Mouse (Mus musculus): Measurements from ENCODE around the gene Vmn1r65. TPM values are rescaled to one million over a fixed set of nuclear protein-coding genes. Genes with fewer than 3 reads are reported as not detected.

The Vmn1r65 gene
- not detected in 2 replicates for polyA plus RNA-seq (2012; rRNA removed)

DNA sequence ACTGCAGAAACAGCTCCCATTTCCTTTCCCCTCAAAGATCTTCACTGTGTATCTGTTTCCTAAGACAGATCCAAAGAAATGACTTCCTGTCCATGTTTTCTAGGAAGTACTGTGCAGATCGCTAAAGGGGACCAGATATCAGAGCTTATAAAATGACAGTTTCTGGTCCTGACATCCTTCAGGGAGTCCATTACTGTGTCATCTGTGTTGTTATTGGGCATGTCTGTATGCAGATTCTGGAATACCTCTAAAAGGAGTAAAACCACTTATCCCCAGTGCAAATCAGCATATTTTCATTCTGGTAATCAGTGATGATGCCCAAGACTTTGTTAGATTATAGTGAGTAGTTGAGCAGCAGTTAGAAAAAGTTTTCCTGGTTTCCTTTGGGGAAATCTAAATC is at the start of gene Vmn1r65:
Vmn1r65 (minus strand) TSS at position 101 of the 400 bp plus-strand sequence.

DNA sequence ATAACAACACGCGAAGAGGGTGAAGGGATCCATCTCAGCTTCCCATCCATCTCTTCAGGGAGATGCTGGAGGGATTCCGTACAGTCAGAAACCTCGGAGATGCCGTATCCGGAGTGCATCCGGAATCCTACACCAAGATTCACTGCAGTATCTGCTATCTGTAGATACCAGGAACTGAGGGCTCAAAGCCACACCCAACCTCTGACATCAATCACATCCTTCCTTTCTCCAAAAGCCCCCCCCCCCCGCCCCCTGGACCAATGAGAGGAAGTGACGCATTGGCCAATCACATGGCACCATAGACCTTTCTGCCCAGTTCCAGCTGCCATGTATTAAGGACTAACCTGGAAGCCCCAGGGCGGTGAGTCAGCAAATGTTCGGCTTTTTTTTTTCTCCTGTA is 34.1 kb upstream of the Vmn1r65 start, which contains the start of gene Nlrp4c:
Nlrp4c (plus strand) TSS at position 301 of the 400 bp plus-strand sequence.

Other genes with a start within 250 kb of the Vmn1r65 start
- gene Vmn1r63, start 205.6 kb downstream of the Vmn1r65 start, polyA plus RNA-seq (2012; rRNA removed), result not detected in 2 replicates
- gene Vmn1r64, start 126.5 kb downstream of the Vmn1r65 start, polyA plus RNA-seq (2012; rRNA removed), result not detected in 2 replicates
- not detected in 2 replicates for gene Nlrp4c, start 34.2 kb upstream of the Vmn1r65 start, polyA plus RNA-seq (2012; rRNA removed)
- 22.2 and 29.0 TPM in 2 replicates for gene Zfp787, start 145.0 kb upstream of the Vmn1r65 start, polyA plus RNA-seq (2012; rRNA removed)
- gene Zfp444, start 161.2 kb upstream of the Vmn1r65 start, polyA plus RNA-seq (2012; rRNA removed), result 12.4 and 21.2 TPM in 2 replicates
- gene Galp, start 186.1 kb upstream of the Vmn1r65 start, polyA plus RNA-seq (2012; rRNA removed), result not detected in 2 replicates
- not detected in 2 replicates for gene Zscan5b, start 211.3 kb upstream of the Vmn1r65 start, polyA plus RNA-seq (2012; rRNA removed)
- gene Epp13, start 241.7 kb upstream of the Vmn1r65 start, polyA plus RNA-seq (2012; rRNA removed), result 1.3 TPM in 1 of 2 replicates, not detected in the other